Mouse (Mus musculus) embryonic facial prominence, embryonic 10.5 days (tissue): Measurements from ENCODE around the gene Flnc. TPM values are rescaled to one million over a fixed set of nuclear protein-coding genes. Genes with fewer than 3 reads are reported as not detected.
A peak's percentile ranks its signal among the peaks of the same experiment; 100 is the strongest.

Experiments used
- DNase-seq: peaks from one replicate; pipeline ENCODE4 v3.0.0-alpha.2; 2017; ENCODE audit warnings: low spot score
- H3K27ac ChIP-seq: fragments of 300-500 bp; sonication (generic); replicated peaks from 2 replicates; pipeline ENCODE4 v1.5.1; 2016; ENCODE audit warnings: mild to moderate bottlenecking
- H3K27me3 ChIP-seq: fragments of 300-500 bp; sonication (generic); replicated peaks from 2 replicates; pipeline ENCODE4 v1.6.1; 2016; ENCODE audit warnings: low read depth, mild to moderate bottlenecking; ENCODE audit not compliant: poor library complexity, severe bottlenecking
- H3K36me3 ChIP-seq: fragments of 300-500 bp; sonication (generic); replicated peaks from 2 replicates; pipeline ENCODE4 v1.6.1; 2016; ENCODE audit warnings: mild to moderate bottlenecking, moderate library complexity
- H3K4me1 ChIP-seq: fragments of 300-500 bp; sonication (generic); 2 replicates; pipeline ENCODE4 v1.6.1; 2016
- H3K4me3 ChIP-seq: fragments of 300-500 bp; sonication (generic); 2 replicates; pipeline ENCODE4 v1.5.1; 2016; ENCODE audit warnings: mild to moderate bottlenecking, moderate library complexity
- H3K9me3 ChIP-seq: fragments of 300-500 bp; sonication (generic); 2 replicates; pipeline ENCODE4 v1.6.1; 2016; ENCODE audit warnings: mild to moderate bottlenecking
- WGBS: fragments of 180-500 bp; shearing (Covaris S2); methylation state at CpG from one replicate; pipeline ENCODE4 v1.1.7; 2016; 5-methylcytosine and 5-hydroxymethylcytosine counted together
- polyA plus RNA-seq: library from polyadenylated mRNA; unstranded; fragments of >200 nt; fragmentation: Nextera tagmentation; extraction: Ambion mirVana; gene quantifications from 2 replicates; pipeline ENCODE4 v1.2.1, GENCODE M21; 2016

Gene Flnc
- polyA plus RNA-seq, 1 experiment from 2014 or later = 4.5 TPM

GRCm38 (mm10) chr6:29399851-29400250 lies 33.2 kb upstream of the Flnc start:
- 88% methylated on average over 4 of the region's 4 CpGs for WGBS
- Histone ChIP-seq H3K36me3 (peaks cover 11% of the 10 kb centered on the region; the same call in 1 of the 2 replicates), H3K27ac (no peak overlapping the region), H3K9me3 (no peaks in the 10 kb centered on the region), H3K4me1 (peaks cover 31% of the 10 kb centered on the region), H3K27me3 (peaks cover 59% of the 10 kb centered on the region), H3K4me3 (no peak overlapping the region)
- DNase-seq = no peak

- H3K27me3 ChIP-seq = peaks cover 29% of the 10 kb centered on the region
- peaks cover 18% of the 10 kb centered on the region for H3K36me3 ChIP-seq
- peak; percentile 74 for DNase-seq
- H3K4me3 ChIP-seq = peak overlapping the region; percentile 51
- no peaks in the 10 kb centered on the region for H3K9me3 ChIP-seq
- WGBS = 5% methylated on average over 34 of the region's 34 CpGs
- peaks cover 7% of the 10 kb centered on the region for H3K4me1 ChIP-seq
- no peak overlapping the region; the same call in 1 of the 2 replicates for H3K27ac ChIP-seq
These were observed 30.2 kb upstream of the Flnc start for GRCm38 (mm10) chr6:29402693-29403342.

GRCm38 (mm10) chr6:29406412-29406811 lies 26.6 kb upstream of the Flnc start:
- peaks cover 5% of the 10 kb centered on the region for H3K4me1 ChIP-seq
- H3K27ac ChIP-seq = no peak overlapping the region
- peaks cover 11% of the 10 kb centered on the region for H3K27me3 ChIP-seq
- WGBS = 91% methylated on average over 6 of the region's 6 CpGs
- H3K36me3 ChIP-seq = peaks cover 41% of the 10 kb centered on the region
- no peak overlapping the region for H3K4me3 ChIP-seq
- DNase-seq = no peak
- H3K9me3 ChIP-seq = no peaks in the 10 kb centered on the region

GRCm38 (mm10) chr6:29415446-29415845 lies 17.6 kb upstream of the Flnc start:
- Histone ChIP-seq H3K4me3 (no peak overlapping the region), H3K27me3 (no peaks in the 10 kb centered on the region), H3K4me1 (peaks cover 2% of the 10 kb centered on the region; the same call in 1 of the 2 replicates), H3K36me3 (peaks cover 48% of the 10 kb centered on the region), H3K27ac (no peak overlapping the region), H3K9me3 (no peaks in the 10 kb centered on the region)
- no peak for DNase-seq
- WGBS = 85% methylated on average over 9 of the region's 9 CpGs

- H3K27ac ChIP-seq = no peak overlapping the region
- H3K9me3 ChIP-seq = no peaks in the 10 kb centered on the region
- H3K27me3 ChIP-seq = no peaks in the 10 kb centered on the region
- WGBS = 88% methylated on average over 2 of the region's 2 CpGs
- no peak overlapping the region for H3K4me3 ChIP-seq
- no peak for DNase-seq
- H3K36me3 ChIP-seq = peaks cover 14% of the 10 kb centered on the region; the same call in 1 of the 2 replicates
- H3K4me1 ChIP-seq = peaks cover 2% of the 10 kb centered on the region; the same call in 1 of the 2 replicates
These were observed 12.5 kb upstream of the Flnc start for GRCm38 (mm10) chr6:29420596-29420995.

- Histone ChIP-seq H3K4me3 (no peak overlapping the region), H3K36me3 (no peaks in the 10 kb centered on the region), H3K4me1 (no peaks in the 10 kb centered on the region), H3K27ac (no peak overlapping the region), H3K27me3 (peaks cover 4% of the 10 kb centered on the region; the same call in 1 of the 2 replicates), H3K9me3 (no peaks in the 10 kb centered on the region)
- no peak for DNase-seq
- WGBS = 86% methylated on average over 8 of the region's 8 CpGs
These were observed 7.9 kb upstream of the Flnc start for GRCm38 (mm10) chr6:29425118-29425517.

- WGBS = 72% methylated on average over 6 of the region's 6 CpGs
- peaks cover 9% of the 10 kb centered on the region for H3K4me1 ChIP-seq
These were observed 6.7 kb upstream of the Flnc start for GRCm38 (mm10) chr6:29426331-29426730.

GRCm38 (mm10) chr6:29428171-29428570 lies 4.9 kb upstream of the Flnc start:
- H3K27me3 ChIP-seq = peaks cover 35% of the 10 kb centered on the region
- no peak overlapping the region for H3K4me3 ChIP-seq
- H3K27ac ChIP-seq = no peak overlapping the region
- H3K4me1 ChIP-seq = peaks cover 27% of the 10 kb centered on the region
- WGBS = 64% methylated on average over 4 of the region's 4 CpGs
- no peaks in the 10 kb centered on the region for H3K9me3 ChIP-seq
- no peak for DNase-seq
- no peaks in the 10 kb centered on the region for H3K36me3 ChIP-seq

More at GRCm38 (mm10) chr6:29426331-29426730, 6.7 kb upstream of the Flnc start:
- H3K9me3 ChIP-seq = no peaks in the 10 kb centered on the region
- no peak overlapping the region for H3K27ac ChIP-seq
- H3K4me3 ChIP-seq = no peak overlapping the region
- no peaks in the 10 kb centered on the region for H3K36me3 ChIP-seq
- peaks cover 16% of the 10 kb centered on the region for H3K27me3 ChIP-seq
- no peak for DNase-seq

GRCm38 (mm10) chr6:29430681-29431420 lies 2.2 kb upstream of the Flnc start:
- peaks cover 62% of the 10 kb centered on the region for H3K27me3 ChIP-seq
- H3K4me3 ChIP-seq = no peak overlapping the region
- WGBS = 46% methylated on average over 15 of the region's 15 CpGs
- no peak overlapping the region for H3K27ac ChIP-seq
- DNase-seq = no peak
- H3K36me3 ChIP-seq = no peaks in the 10 kb centered on the region
- peaks cover 54% of the 10 kb centered on the region for H3K4me1 ChIP-seq
- no peaks in the 10 kb centered on the region for H3K9me3 ChIP-seq

GRCm38 (mm10) chr6:29431473-29431872 lies 1.6 kb upstream of the Flnc start:
- WGBS = 17% methylated on average over 5 of the region's 5 CpGs
- Histone ChIP-seq H3K36me3 (no peaks in the 10 kb centered on the region), H3K4me3 (no peak overlapping the region), H3K27me3 (peaks cover 68% of the 10 kb centered on the region), H3K9me3 (no peaks in the 10 kb centered on the region), H3K4me1 (peaks cover 60% of the 10 kb centered on the region), H3K27ac (no peak overlapping the region)
- DNase-seq = peak; percentile 28

GRCm38 (mm10) chr6:29432156-29432555 lies 900 bp upstream of the Flnc start:
- Histone ChIP-seq H3K4me1 (peaks cover 67% of the 10 kb centered on the region), H3K27ac (no peak overlapping the region), H3K27me3 (peaks cover 69% of the 10 kb centered on the region), H3K9me3 (no peaks in the 10 kb centered on the region), H3K4me3 (no peak overlapping the region), H3K36me3 (no peaks in the 10 kb centered on the region)
- no peak for DNase-seq
- WGBS = 43% methylated on average over 3 of the region's 3 CpGs

- Histone ChIP-seq H3K36me3 (no peaks in the 10 kb centered on the region), H3K27ac (peak overlapping the region; percentile 78), H3K27me3 (peaks cover 69% of the 10 kb centered on the region), H3K9me3 (no peaks in the 10 kb centered on the region), H3K4me1 (peaks cover 69% of the 10 kb centered on the region), H3K4me3 (peak overlapping the region; percentile 64)
- no peak for DNase-seq
These were observed 399 bp upstream of the Flnc start for GRCm38 (mm10) chr6:29432676-29433037.
